Mouse (Mus musculus) adrenal gland, postnatal 14 days (tissue): Measurements from ENCODE around the gene Fry. TPM values are rescaled to one million over a fixed set of nuclear protein-coding genes. Genes with fewer than 3 reads are reported as not detected.

Experiments used
- DNase-seq: peaks from one replicate; pipeline ENCODE4 v3.0.0; 2021; ENCODE audit warnings: mixed read lengths
- total RNA-seq: library from RNA; stranded (reverse); gene quantifications from 2 replicates; pipeline ENCODE4 v1.2.3, GENCODE M21; 2021

Fry gene
- total RNA-seq, 1 experiment from 2014 or later, result 39.4 TPM

- no peak for DNase-seq
These were observed 56.5 kb downstream of the Fry start for GRCm38 (mm10) chr5:150174950-150175349.

DNA sequence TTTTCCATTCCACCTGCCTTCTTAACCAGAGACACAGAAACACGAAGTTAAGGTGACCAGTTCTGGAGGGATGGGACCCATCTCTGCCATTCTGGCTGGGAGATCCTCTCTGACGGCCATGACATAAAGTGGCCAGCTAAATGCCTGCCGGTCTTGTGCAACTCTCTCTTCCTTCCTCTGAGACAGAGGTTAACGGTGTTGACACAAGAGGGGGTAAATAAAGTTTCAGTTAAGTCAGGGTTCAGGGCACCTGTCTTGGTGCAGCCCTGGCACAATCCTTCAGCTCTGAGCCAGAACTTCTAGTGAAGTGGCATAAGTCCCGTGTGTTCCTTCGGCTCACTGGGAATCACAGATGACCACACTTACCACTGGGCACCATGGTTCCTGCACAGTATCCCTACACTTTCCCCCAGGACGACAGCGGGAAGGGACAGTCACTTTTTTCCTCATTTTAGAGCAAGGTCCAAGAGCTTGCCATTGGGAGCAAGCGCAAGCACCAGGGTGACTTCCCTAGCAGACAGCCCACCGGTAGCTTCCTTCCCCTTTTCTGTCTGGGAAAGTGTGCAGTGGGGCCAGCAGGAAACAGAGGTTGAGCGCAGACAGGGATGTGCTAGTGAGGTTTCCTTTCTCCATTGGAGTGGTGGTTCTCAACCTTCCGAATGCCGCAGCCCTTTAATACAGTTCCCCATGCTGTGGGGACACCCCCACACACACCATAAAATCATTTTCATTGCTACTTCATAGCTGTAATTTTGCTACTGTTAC, 58.0 kb downstream of the Fry start:
- no peak for DNase-seq

- DNase-seq, result no peak
These were observed 59.3 kb downstream of the Fry start for GRCm38 (mm10) chr5:150177757-150178156.

DNA sequence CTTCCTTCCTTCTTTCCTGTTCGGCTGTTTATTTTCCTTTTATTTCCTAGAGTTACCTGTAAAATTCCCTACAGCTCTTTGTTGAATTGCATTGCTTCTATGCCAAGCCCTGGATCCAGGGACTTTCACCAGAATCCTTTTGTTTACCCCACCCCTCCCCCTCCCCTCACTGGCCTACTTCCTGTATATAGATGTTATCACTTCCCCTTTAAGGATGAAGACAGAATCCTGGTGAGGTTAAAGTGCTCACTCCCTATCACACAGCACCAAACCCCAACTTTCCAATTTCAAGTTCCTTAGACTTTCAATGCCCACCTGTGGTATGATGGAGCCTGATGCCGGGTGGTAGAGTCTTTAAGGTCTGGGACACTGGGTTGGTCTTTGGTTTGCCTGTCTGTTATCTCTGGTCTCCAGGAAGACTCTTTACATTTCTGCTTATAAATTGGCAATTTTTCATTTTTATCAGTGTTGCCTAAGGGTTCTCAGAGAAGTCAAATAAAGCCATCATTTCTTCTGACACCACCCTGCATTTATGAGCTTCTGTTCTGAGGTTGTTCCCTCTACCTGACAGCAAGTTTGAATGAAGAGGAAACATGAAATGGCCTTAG, 59.9 kb downstream of the Fry start:
- DNase-seq, result no peak

DNA sequence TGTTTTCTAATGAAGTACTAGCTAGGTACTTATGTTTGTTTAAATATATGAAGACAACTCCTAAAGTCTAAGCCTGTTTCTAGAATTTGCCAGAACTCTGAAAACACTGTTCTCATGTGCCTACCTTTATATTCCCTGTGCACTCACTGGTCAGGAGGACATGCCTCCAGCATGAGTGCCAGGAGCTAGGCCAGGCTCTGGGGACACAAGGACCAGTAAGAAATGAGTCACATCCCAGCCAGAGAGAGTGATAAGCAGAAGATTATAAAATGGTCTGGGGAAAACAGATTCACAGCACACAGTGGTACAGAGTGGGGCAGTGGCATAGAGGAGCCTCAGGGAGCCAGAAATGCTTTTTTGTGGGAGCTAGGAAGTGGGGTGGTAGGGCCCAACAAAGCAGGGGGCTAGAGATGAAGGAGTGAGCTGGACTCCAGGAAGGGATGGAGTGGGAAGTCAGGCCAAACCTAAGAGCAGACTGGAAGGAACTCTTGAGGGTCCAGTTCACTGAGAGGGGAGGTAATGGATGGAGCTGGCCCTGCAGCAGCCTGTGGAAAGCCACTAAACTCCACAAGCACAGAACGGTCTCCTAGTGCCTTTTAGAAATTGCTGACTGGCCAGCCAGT, 62.7 kb downstream of the Fry start:
- DNase-seq, result peak; percentile 31

DNA sequence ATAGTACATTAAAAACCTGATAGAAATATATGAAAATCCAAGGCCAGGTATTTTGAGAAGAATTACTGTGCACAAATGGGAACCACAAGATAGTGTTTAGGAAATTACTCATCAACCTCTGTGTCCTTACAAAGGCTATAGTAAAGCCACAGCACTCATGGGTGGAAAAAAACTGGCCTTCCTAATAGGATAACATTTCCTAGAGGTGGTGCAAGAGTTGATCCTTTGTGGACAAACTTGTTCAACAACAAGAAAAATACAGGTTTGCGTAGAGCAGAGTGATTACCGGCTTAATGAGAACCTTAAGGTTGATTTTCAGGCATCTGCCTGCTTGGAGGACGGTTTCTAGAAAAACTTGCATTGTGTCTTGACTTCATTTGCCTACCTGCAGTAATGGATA, 66.5 kb downstream of the Fry start:
- DNase-seq, result no peak

DNA sequence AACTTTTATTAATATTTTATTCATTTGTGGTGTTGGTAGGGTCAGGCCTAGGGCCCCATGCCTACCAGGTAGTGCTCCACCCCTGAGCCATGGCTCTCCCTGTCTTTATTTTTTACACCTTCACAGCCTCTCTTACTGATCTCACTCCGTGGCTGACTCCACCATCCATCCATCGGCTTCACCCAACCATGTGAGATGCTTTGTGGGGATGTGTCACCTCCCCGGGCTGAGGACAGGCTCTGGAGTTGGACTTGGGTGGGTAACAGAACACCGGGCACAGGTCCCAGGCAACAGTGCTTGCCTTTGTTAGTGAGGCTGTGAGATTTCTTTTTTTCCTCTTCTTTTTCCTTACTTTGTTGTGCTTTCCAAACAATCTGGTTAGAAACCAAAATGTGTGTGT, 67.7 kb downstream of the Fry start:
- DNase-seq, result no peak

DNA sequence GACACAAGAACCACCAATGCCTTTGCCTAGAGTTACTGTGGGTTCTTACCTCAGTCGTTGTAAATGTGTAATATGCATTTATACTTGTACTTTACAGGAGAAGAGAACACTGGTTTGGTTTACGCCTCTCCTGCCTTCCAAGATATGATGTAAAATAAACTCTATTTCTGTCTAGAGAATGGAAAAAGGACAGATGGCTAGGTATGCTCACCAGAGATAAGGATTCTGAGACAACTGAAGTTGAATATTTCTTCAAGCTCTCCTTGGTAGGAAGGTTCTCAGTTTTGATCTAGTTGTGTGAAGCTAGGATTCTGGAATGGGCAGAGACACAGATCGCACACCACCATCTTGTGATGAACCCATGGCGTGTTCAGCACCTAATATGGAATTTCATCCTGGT, 68.2 kb downstream of the Fry start:
- DNase-seq, result no peak

- DNase-seq, result no peak
These were observed 69.6 kb downstream of the Fry start for GRCm38 (mm10) chr5:150188031-150188430.

DNA sequence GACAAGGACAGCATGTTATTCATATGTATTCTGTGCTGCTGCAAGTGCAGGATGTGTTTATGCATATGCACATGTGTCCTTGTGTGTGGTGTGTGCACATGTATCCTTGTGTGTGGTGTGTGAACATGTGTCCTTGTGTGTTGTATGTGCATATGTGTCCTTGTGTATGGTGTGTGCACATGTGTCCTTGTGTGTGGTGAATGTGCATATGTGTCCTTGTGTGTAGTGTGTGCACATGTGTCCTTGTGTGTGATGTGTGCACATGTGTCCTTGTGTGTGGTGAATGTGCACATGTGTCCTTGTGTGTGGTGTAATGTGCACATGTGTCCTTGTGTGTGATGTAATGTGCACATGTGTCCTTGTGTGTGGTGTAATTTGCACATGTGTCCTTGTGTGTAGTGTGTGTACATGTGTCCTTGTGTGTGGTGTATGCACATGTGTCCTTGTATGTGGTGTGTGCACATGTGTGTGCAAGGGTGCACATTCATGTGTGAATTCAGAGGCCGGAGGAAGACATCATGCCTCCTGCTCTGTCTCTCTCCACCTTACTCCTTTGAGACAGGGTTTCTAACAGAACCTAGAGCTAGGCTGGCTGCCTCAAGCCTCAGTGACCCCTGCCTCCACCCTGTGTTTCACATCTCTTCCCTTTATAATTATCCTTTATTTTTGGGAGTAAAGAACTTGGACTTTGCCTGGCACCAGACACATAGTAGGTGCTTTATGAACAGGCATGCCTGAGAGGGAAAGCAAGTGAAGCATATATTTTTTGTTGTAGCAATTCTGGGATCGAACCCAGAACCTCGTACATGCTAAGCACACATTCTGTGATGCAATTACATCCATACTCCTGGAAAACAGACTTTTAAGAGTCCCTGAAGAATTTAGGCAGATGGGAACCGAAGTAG, 72.3 kb downstream of the Fry start:
- DNase-seq, result no peak

DNA sequence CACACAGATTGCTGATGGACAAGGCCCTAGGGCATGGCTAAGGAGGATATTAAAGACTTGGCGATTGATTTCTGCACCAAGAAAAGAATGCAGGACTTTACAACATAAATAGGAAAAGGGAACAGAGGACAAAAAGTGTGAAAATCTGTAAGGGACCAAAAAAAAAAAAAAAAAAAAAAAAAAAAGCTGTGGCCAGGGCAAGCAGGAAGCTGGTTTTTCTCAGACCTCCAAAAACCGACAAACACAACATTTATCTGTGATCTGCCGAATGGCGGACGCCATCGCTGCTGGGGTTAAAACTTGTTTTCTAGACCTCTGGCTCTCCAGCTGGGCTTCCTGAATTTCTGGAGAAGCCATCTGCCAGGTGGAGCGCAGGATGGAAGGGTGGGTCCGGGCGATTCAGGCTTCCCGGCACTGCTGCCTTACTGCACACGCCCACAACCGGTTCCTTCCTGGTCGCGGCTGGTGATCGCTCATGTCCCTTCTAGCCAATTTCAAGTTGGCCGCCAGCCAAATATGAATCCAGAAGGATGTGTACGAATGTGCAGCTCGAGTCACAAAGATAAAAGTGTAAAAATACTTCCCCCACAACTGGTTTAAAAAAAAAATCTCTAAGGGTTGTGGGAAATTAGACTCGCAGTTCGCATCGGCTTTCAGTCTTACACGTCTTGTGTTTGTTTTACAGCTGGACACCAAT, 77.2 kb downstream of the Fry start:
- peak; percentile 89 for DNase-seq

- DNase-seq, result peak; percentile 54
These were observed 77.8 kb downstream of the Fry start for GRCm38 (mm10) chr5:150196211-150196585.

DNA sequence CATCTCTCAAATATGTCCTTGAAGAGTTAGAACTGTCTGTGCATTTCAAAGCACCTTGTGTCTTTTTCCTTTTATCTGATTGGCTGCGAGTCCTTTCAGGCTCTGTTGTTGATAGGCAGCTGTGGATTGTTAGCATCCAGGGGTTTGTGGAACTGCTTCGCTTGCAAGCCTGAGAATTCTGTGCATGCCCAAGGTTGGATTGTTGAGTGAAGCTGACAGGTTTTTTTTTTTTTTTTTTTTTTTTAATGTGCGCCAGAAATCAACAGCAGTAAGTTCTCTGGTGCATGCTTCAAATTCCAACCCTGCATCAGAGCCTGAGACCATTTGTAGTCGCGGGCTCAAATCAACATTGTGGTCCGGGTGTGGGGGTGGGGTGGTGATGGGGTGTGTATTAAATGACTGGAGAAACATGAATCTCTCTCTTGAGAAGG, 78.5 kb downstream of the Fry start:
- DNase-seq, result no peak

DNA sequence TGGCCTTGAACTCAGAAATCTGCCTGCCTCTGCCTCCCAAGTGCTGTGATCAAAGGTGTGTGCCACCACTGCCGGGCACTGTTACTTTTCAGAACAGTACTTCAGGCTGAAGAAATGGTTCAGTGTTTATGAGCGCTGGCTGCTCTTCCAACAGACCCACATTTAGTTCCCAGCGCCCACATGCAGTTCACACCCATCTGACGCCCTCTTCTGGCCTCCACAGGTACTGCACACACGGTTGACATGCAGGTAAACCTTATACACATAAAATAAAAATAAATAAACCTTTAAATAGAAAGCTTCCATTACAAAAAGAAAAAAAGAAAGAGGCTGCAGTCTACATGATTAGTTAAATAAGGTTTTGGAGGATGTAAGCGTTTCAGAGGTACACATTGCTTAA, 88.3 kb downstream of the Fry start:
- no peak for DNase-seq

GRCm38 (mm10) chr5:150207596-150207995, 89.2 kb downstream of the Fry start:
- DNase-seq, result no peak

DNA sequence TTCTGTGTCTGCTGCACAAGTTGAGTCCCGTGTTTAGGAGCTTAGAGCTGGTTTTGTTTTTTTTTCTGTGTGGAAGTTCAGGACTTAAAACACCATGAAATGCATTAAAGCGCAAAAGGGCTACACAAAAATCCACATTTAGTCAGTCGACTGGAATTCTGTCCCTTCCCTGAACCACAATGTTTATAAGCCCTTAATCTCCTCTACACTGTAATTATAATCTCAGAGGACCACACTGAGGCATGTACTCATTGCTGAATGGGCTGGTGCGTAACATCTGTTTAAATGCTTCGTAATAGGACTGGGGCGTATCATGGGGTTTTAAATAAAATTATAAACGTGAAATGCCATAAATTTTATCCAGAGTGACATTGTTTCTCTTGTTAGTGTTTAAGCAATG, 89.6 kb downstream of the Fry start:
- no peak for DNase-seq

GRCm38 (mm10) chr5:150214081-150214480, 95.6 kb downstream of the Fry start:
- DNase-seq, result no peak

DNA sequence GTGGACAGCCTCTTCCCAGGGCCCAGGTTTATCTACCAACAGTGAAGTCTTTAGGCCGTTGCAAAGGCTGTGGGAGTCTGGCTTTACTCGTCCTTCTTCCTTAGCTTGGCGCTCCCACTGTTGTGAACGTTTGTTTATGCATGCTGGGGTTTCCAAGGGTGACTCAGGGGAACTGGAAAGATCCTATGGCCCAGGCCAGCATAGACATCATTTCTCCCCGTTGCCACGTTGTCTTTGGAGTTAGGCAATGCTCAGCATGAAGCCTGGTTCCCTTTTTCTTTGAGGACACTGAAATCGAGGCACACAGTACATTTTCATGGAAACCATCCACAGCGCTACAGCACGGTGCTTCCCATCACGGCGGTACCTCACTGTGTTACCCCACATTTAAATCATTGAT, 97.6 kb downstream of the Fry start:
- no peak for DNase-seq

GRCm38 (mm10) chr5:150219457-150219856, 101.0 kb downstream of the Fry start:
- peak; percentile 38 for DNase-seq

DNA sequence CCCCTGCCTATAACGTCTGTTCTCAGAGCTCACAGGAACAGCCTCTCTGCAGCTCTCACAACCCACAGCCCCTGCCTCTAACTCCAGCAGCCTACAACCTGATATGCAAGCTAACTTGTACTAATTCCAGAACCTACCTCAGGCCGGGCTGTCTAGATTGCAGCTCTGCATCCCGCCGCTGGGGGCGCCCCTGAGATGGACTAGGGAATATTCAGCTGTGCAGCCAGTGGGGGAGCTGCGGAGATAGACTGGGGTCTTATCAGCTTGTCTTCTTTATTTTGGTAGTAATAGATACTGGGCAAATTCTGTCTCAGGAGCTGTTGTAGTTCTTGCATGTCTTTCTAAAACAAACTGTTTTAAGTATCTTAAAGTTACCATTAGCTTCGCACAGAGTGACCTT, 101.9 kb downstream of the Fry start:
- peak; percentile 63 for DNase-seq

GRCm38 (mm10) chr5:150221806-150222205, 103.4 kb downstream of the Fry start:
- no peak for DNase-seq
